Mouse (Mus musculus) B cell, adult 2 months (primary cell): ENCODE results near the gene Dnttip1.
"Not testable (repeated sequence)": the region's sequence is repeated elsewhere in the genome, so short reads cannot be mapped to it uniquely, and the experiment has no call there.

ENCODE experiments used
- DNase-seq, 2 experiments: peaks; one replicate each; pipeline ENCODE4 v3.0.0; 2022

Dnttip1 gene

DNA sequence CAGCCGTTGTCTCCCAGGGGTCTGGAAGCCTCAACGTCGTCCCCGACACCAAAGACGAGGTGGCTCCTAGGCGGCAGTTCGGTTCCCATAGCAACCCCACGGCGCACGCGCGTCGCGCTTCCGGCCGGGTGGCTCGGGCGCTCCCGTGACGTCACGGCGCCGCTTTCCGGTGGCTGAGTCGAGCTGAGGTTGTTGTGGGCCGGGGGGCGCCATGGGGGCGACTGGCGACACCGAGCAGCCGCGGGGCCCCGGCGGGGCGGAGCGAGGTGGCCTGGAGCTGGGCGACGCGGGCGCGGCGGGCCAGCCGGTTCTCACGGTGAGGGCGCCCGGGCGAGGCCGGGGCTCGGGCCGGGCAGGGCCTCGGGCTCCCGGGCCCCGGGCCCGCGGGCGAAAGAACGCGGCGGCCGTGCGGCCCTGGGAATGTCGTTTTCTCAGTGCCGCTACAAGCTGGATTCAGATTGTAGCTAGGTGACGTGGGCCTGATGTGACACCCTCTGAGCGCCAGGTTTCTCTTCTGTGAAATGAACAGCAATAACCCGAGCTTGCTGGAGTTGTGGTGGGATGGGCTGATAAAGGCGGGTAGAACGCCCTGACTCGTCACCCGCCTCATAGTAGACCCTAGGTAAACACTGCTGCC lies at the start of gene Dnttip1, which contains the start of gene Wfdc3:
Gene Dnttip1, plus strand, starts transcription at position 141 of the 637 bp plus-strand sequence.
Gene Wfdc3, minus strand, starts transcription at position 89 of the 637 bp plus-strand sequence.
- peak; percentile 96 to 97 for DNase-seq

- DNase-seq: no peak
Measured at GRCm38 (mm10) chr2:164698201-164698600, 47.6 kb upstream of the Dnttip1 start, which contains the start of gene Spint4. Gene Spint4 (plus strand): TSS chr2:164698501.

DNA sequence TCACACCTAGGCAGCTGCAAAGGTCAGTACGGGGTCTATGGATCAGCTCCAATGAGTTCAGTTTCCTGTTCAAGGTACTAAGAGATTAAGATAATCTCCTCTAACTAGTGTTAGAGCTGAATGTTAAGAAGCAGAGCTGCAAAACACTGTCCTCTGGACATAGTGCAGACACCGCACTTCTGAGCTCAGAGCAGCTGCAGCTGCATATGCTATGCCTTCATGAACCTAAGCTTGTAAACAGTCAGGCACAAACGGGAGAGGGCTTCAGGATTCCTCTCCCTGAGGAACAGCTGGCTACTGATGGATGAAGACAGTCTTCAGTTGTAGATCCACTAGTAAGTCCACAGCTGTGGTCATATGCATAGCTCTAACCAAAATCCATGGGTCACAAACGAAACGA lies 44.8 kb upstream of the Dnttip1 start:
- no peak for DNase-seq

DNA sequence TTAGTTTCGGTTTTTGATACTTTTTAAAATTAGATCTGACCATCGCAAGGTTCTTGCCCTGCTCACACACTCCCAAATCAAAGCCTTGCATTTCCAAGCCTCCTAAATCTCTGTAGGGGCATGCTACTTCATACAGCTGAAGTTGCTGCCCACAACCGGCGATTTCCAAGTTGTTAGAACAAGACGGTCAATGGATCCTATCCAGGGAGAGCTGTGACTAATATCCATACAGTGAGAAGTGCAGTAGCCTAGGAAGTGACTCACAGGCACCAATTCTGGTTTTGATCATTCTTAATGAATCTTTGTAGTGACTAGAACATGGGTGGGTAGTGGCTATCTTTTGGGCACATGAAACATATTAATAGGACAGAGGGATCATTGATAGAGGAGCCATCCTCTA lies 44.0 kb upstream of the Dnttip1 start:
- no peak for DNase-seq

DNA sequence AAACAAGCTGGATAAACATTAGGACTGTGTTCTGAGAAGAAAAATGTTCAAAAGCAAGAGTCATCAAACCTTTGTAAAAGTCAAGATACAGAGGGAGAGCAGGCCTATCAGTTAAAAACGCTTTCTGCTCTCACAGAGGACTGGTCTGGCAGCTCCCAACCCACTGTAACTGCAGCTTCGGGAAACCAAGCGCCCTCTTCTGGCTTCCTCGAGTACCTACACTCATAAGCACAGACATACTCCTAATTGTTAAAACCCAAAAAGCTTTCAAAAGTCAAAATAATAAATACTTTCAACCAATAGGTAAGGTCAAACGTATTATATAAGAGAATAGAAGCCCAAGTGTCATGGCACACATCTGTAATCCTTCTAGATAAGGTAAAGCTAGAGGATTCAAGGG lies 41.5 kb upstream of the Dnttip1 start:
- no peak for DNase-seq

- no peak for DNase-seq
Measured at GRCm38 (mm10) chr2:164705328-164705727, 40.5 kb upstream of the Dnttip1 start.

- DNase-seq: no peak
Measured at GRCm38 (mm10) chr2:164705991-164706390, 39.8 kb upstream of the Dnttip1 start.

- DNase-seq: no peak
Measured at GRCm38 (mm10) chr2:164715005-164715404, 30.8 kb upstream of the Dnttip1 start, which contains the start of gene Spint5. Gene Spint5 (plus strand): TSS chr2:164715305.

GRCm38 (mm10) chr2:164716194-164716786 lies 29.5 kb upstream of the Dnttip1 start:
- not testable (repeated sequence) for DNase-seq

DNA sequence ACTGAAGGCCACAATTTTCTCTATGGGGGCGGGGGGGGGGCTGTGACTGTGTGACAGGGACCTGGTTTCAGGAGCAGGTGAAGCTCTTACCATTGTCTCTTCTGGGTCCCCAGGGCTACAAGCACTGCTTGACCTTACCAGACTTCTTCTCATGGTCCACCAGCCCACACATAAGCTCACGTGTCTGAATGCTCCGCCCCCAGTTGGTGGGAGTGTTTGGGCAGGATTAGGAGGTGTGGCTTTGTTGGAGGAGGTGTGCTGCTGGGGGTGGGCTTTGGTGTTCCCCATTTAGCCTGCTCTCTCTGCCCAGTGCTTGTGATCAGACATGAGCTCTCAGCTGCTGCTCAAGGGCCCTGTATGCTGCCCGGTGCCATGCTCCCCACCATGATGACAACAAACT lies 22.5 kb upstream of the Dnttip1 start:
- no peak for DNase-seq

GRCm38 (mm10) chr2:164725895-164726619 lies 19.7 kb upstream of the Dnttip1 start:
- peak; percentile 79 to 80 for DNase-seq

- no peak for DNase-seq
Measured at GRCm38 (mm10) chr2:164731719-164732118, 14.1 kb upstream of the Dnttip1 start.

DNA sequence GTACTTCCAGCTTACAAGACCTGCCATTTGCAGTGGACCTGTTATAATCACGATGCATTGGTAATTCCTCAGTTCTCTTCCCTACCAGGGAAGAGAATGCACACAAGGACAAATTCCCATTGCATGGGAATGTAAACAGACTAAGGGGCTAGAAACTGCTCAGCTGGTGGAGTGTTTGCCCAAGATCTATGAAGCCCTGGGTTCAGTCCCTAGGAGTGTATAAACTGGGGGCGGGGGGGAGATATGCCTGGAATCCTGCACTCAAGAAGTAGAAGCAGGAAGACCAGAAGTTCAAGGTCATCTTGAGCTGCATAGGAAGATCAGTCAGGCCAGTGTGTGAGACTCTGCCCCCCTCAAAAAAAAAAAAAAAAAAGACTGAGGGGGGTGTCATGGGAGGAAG lies 12.5 kb upstream of the Dnttip1 start:
- DNase-seq: no peak

DNA sequence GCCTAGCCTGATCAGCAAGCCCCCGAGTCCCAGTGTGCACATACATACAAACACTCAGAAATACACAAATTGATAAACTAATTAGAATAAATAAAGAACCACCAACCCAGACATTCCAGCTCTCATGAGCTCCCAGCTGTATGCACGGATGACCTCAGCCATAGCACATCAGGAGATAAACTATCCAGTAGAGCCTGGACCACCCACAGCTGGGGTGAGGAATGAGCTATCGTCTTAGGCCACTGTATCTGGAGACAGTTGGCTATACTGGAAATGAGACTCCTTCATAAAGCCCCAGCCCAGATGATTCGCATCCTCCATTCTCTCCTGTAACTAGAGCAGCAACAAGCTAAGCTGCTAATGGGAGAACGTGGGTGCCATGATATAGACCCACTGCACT lies 10.9 kb upstream of the Dnttip1 start:
- DNase-seq: no peak

DNA sequence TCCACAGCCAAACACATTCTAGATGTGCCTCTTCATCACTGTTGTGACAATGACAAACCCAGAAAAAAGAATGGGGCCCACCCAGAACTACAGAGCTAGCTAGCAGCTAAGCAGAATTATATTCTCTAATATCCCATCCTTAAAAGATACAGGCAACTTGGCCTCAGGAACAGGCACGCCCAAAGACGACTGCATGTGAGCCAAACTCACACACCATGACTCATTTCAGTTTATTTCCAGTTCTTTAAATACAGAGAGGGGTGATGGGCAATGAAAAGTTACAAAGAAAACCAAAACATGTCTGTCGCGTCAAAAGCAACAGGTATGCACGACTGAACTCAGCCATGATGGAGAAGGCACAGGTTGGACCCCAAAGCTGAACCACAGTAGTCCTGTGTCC lies 10.3 kb upstream of the Dnttip1 start:
- no peak for DNase-seq

GRCm38 (mm10) chr2:164737377-164738090 lies 8.2 kb upstream of the Dnttip1 start:
- DNase-seq: no peak

DNA sequence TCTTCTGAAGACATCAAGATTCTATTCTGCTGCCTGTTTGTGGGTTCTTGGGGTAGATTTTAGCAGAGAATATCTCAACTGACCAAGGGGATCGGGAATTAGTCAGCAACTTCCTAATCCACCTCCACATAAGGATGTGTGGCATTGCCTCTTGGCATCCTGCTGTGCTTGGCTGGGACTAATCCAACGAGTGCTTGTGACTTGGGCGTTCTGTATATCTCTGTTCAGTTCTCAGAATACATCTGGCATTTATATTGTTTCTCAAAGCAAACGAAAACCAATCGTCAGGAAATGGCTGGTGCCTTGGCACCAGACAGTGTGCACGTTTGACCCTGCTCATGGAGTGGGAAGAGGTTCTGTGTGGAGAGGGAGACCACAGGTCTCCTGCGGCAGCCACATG lies 5.9 kb upstream of the Dnttip1 start:
- no peak for DNase-seq

DNA sequence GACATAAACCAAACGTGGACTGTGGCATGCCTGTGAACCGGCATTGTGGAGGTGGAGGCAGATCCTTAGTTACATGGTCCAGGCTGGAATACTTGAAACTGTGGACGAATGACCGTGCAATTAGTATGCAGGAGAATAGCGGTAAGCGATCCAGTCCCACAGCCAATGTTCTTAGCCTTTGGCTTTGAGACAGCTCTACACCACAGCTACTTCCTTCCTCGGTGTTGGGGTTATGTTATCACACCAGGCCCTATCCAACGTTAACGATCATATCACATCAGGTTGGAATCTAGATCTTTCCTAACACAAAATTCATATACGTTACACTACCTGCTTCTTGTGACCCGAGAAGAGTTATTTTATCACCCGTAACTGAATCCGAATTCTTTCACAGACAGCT lies 796 bp upstream of the Dnttip1 start:
- no peak for DNase-seq

DNA sequence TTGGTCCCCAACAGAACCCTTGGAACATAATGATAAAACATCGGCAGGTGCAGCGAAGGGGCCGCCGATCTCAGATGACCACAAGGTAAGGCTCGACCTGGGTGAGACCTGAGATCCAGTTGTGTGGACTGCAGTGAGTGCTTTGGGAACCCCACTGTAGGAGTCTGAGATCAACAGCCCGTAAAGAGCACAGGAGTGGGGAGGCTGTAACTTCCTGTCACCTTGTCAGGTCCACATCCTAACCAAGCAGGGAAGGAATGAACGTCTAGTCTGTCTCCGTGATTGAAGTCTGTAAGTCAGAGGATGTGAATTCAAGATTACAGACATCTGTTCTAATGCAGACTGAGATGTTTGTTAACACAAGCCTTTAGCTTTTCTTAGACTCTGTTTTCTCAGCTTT lies 910 bp downstream of the Dnttip1 start:
- no peak for DNase-seq

GRCm38 (mm10) chr2:164748191-164748590 lies 2.4 kb downstream of the Dnttip1 start:
- no peak for DNase-seq

- no peak for DNase-seq
Measured at GRCm38 (mm10) chr2:164748991-164749390, 3.2 kb downstream of the Dnttip1 start.

DNA sequence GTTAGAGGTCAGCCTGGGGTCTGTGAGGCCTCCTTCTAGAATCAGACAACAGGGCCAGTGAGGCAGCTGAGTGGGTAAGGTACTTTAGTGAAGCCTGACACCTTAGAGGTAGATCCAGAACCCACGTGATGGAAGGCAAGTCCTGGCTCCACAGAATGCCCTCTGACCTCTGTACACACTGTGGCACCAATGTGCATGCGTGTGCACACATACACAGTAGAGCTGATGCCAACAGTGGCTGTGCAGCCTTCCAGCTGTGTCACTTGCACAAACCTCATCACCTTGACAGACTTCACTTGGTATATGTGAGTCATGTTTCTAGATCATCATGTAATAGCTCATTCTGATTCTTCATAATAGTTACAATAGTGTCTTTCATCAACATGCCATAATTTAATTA lies 6.7 kb downstream of the Dnttip1 start:
- no peak for DNase-seq

DNA sequence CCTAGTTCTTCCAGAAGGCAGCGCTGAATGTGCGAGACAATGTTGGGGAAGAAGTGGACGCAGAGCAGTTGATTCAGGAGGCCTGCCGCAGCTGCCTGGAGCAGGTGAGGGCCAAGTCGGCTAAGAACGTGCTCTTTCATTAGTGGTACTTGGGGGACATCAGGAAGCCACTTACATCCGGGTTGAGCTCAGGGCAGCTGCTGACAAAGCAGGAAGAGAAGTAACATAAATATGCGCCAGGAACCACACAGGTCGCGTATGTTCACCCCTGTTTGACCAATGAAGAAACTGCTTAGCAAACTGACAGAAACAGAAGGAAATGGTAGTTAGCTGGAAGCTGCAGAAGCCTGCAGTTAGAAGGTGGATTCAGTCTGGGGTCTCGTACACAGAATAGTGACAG lies 8.3 kb downstream of the Dnttip1 start:
- DNase-seq: no peak
